Mouse (Mus musculus): Measurements from ENCODE around the gene Lyz1.

- TF ChIP-seq TCF12 (IDR thresholded peaks at IDR 0.05; ENCODE audit: insufficient read depth, poor library complexity, severe bottlenecking) (no peak), TCF3 (IDR thresholded peaks at IDR 0.05; ENCODE audit: insufficient read length, low read depth) (no peak), POLR2A (IDR thresholded peaks at IDR 0.05; ENCODE audit: insufficient read length, low read depth) (no peak), MYOG (IDR thresholded peaks at IDR 0.05; ENCODE audit: control insufficient read depth in 1 of 3, insufficient read depth in 1 of 3, insufficient read length in 2 of 3, low read depth in 2 of 3) (no peak)
Observed at GRCm38 (mm10) chr10:117282049-117282448, 10.6 kb downstream of the Lyz1 start, which contains the start of gene Lyz2.

All from myocyte (in vitro differentiated cells).